8 mouse cellular contexts compared by ENCODE assay signal in the genomic region with DNA sequence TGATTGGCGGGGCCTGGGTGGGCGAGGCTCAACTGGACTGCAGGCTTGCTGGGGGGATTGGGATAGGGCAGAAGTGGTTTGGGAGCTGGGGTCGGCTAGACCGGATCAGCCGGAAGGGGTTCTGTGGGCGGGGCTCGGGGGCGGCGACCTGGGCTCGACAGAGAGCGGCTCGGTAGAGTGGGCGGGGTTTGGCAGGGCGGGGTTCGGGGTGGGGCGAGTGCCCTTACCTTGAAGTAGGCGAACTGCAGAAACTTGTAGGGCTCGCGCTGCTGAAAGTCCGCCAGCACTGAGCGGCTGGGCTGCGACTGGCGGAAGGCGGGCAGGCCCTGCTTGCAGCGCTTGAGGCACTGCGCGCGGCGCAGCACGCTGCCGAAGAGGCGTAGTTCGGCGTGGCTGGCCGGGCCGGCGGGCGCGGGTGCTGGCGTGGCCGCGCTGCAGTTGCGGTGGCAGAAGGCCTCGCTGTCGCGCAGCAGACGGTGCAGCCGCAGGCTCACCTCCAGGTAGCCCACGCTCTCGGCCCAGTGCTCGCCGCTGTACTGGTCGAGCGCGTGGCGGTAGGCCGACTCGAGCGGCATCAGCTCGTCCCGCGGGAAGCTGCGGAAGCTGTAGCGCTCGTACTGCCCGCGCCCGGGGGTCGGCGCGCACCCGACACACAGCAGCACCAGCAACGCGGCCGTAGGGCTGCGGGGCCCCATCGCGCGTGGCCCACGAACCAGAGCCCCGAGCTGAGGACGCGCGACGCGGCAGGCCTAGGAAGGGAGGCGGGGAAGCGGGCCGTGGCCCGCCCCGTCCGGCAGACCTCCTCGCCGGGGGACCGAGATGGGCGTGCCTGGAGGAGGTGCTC. TPM values are rescaled to one million over a fixed set of nuclear protein-coding genes. Genes with fewer than 3 reads are reported as not detected.
DNase-seq lines count a peak whose midpoint lies in the region; ATAC-seq and TF ChIP-seq lines count a peak whose summit lies in the region.

TSS of gene Crtap (minus strand) at position 771 of the 844 bp plus-strand sequence.

- ATAC-seq in hindbrain, embryonic 12.5 days (ENCODE audit: low FRiP score): peak; percentile 78
- ATAC-seq in megakaryocyte-erythroid progenitor cell, adult 5-6 weeks (replicated peaks; ENCODE audit: low FRiP score, low TSS enrichment, poor library complexity, severe bottlenecking): peak; percentile 83

- H3K9me3 ChIP-seq in hindbrain, embryonic 12.5 days (replicated peaks): no peaks in the 10 kb centered on the region

- H3K4me3 ChIP-seq in hindbrain, embryonic 12.5 days: peak within 1 kb of the TSS; percentile 77
- peak within 1 kb of the TSS; percentile 98 for H3K4me3 ChIP-seq in small intestine, adult 2 months (ENCODE audit: low read depth, low read length)

- H3K4me2 ChIP-seq in hindbrain, embryonic 12.5 days (replicated peaks): peak within 1 kb of the TSS; percentile 92

- no peak; the same call in none of the 2 replicates for TF ChIP-seq POLR2A in small intestine, adult 2 months (IDR thresholded peaks at IDR 0.05; ENCODE audit: low read depth, low read length)

- intact Hi-C loops in left cerebral cortex, postnatal 36 days (cut with DNase I): no loop called here

- peak within 1 kb of the TSS; percentile 64 for H3K27ac ChIP-seq in hindbrain, embryonic 12.5 days
- peak within 1 kb of the TSS; percentile 35; the same call in 1 of the 2 replicates for H3K27ac ChIP-seq in small intestine, adult 2 months (ENCODE audit: insufficient read depth, low read depth, low read length)

- peaks cover 2% of the 10 kb centered on the region; the same call in 1 of the 2 replicates for H3K4me1 ChIP-seq in hindbrain, embryonic 12.5 days
- H3K4me1 ChIP-seq in small intestine, adult 2 months (ENCODE audit: control insufficient read depth, insufficient read depth, insufficient read length, low read length): peaks cover 3% of the 10 kb centered on the region; the same call in 1 of the 2 replicates

- H3K36me3 ChIP-seq in hindbrain, embryonic 12.5 days: no peaks in the 10 kb centered on the region
- H3K36me3 ChIP-seq in small intestine, adult 2 months (ENCODE audit: control insufficient read depth, insufficient read depth, low read length): 0 out of 2 replicates have a peak, but pooled peaks cover 2% of the 10 kb centered on the region

- WGBS in hindbrain, embryonic 12.5 days: under 1% methylated on average over 87 of the region's 96 CpGs
- 3% methylated on average over 93 of the region's 96 CpGs for WGBS in small intestine, adult 2 months

- DNase-seq in layer of hippocampus, postnatal 10 days (ENCODE audit: low spot score in 2 of 2): peak; percentile 52 to 65
- no peak for DNase-seq in layer of hippocampus, adult 9-10 months (ENCODE audit: low spot score)
- DNase-seq in cerebellum, adult 9-10 months: peak; percentile 27
- peak; percentile 16 to 41 for DNase-seq in frontal cortex, postnatal 10 days (ENCODE audit: low spot score in 2 of 2)
- DNase-seq in left cerebral cortex, postnatal 36 days (ENCODE audit: low spot score in 2 of 2): peak; percentile 41 to 60

- TF ChIP-seq CTCF in small intestine, adult 2 months (IDR thresholded peaks at IDR 0.05; ENCODE audit: extremely low read depth, insufficient read length, insufficient replicate concordance, low read depth, low read length): no peak

- H3K27me3 ChIP-seq in hindbrain, embryonic 12.5 days: no peaks in the 10 kb centered on the region
- H3K27me3 ChIP-seq in small intestine, adult 2 months (ENCODE audit: control insufficient read depth, insufficient read depth, low read length): no peaks in the 10 kb centered on the region

- H3K9ac ChIP-seq in hindbrain, embryonic 12.5 days: peak within 1 kb of the TSS; percentile 76

RNA-seq across cellular contexts. Expression of gene Crtap, which starts in this region (rescaled TPM):
- 10 to 100 TPM; 13.0 to 13.5 TPM for total RNA-seq in layer of hippocampus, postnatal 10 days (2021)
- polyA plus RNA-seq in hindbrain, embryonic 12.5 days (2016; fragmentation: Nextera tagmentation; extraction: Ambion mirVana): 68.4 and 73.9 TPM in 2 replicates
- total RNA-seq in left cerebral cortex, postnatal 36 days (2021): 1 to 10 TPM; 6.5 to 7.8 TPM
- total RNA-seq in megakaryocyte-erythroid progenitor cell, adult 5-6 weeks (2014; fragmentation: Nextera tagmentation): 19.9 and 45.0 TPM in 2 replicates
- total RNA-seq in megakaryocyte-erythroid progenitor cell, adult 5-6 weeks (2017): 13.1 and 13.6 TPM in 2 replicates
- polyA plus RNA-seq in small intestine, adult 2 months (2012; rRNA removed): 21.9 and 28.8 TPM in 2 replicates
